Mouse (Mus musculus) forebrain, embryonic 14.5 days (tissue): ENCODE measurements around the gene Zfp747. TPM values are rescaled to one million over a fixed set of nuclear protein-coding genes. Genes with fewer than 3 reads are reported as not detected.

Source experiments
- ATAC-seq: fragments of 200-750 bp; cut with Nextera tagmentation; 2 replicates; pipeline ENCODE4 v1.8.0; 2017; ENCODE audit warnings: mild to moderate bottlenecking, moderate library complexity
- DNase-seq: peaks from one replicate; pipeline ENCODE4 v3.0.0-alpha.2; 2015; ENCODE audit warnings: low spot score
- H3K27ac ChIP-seq: fragments of 300-500 bp; sonication (generic); 2 replicates; pipeline ENCODE4 v1.5.1; 2014; ENCODE audit warnings: low read depth, mild to moderate bottlenecking, control low read depth, low read length, moderate library complexity
- H3K27me3 ChIP-seq: fragments of 300-500 bp; sonication (generic); replicated peaks from 2 replicates; pipeline ENCODE4 v1.6.1; 2014; ENCODE audit warnings: low read length, control low read depth, mixed read lengths; ENCODE audit not compliant: control insufficient read depth, insufficient read depth
- H3K36me3 ChIP-seq: fragments of 300-500 bp; sonication (generic); 2 replicates; pipeline ENCODE4 v1.6.1; 2014; ENCODE audit warnings: low read length, control low read depth; ENCODE audit not compliant: control insufficient read depth, insufficient read depth
- H3K4me1 ChIP-seq: fragments of 300-500 bp; sonication (generic); 2 replicates; pipeline ENCODE4 v1.6.1; 2014; ENCODE audit warnings: antibody characterized with exemption, low read length, control low read depth; ENCODE audit not compliant: control insufficient read depth, insufficient read depth
- H3K4me2 ChIP-seq: fragments of 300-500 bp; sonication (generic); 2 replicates; pipeline ENCODE4 v1.6.1; 2014; ENCODE audit warnings: mild to moderate bottlenecking, control low read depth, low read length
- H3K4me3 ChIP-seq: fragments of 300-500 bp; sonication (generic); 2 replicates; pipeline ENCODE4 v1.5.1; 2014; ENCODE audit warnings: low read depth, low read length, control low read depth
- H3K9ac ChIP-seq: fragments of 300-500 bp; sonication (generic); 2 replicates; pipeline ENCODE4 v1.6.1; 2014; ENCODE audit warnings: mild to moderate bottlenecking, low read length, control low read depth, moderate library complexity
- H3K9me3 ChIP-seq: fragments of 300-500 bp; sonication (generic); replicated peaks from 2 replicates; pipeline ENCODE4 v1.6.1; 2016; ENCODE audit warnings: low read length, control low read depth, mixed read lengths; ENCODE audit not compliant: control insufficient read depth
- WGBS: fragments of 180-500 bp; shearing (Covaris S2); extraction: QIAGEN DNeasy Blood & Tissue Kit; methylation state at CpG from one replicate; pipeline ENCODE4 v1.1.7; 2014; 5-methylcytosine and 5-hydroxymethylcytosine counted together
- polyA plus RNA-seq: library from polyadenylated mRNA; unstranded; fragments of >200 nt; fragmentation: Nextera tagmentation; extraction: Ambion mirVana; gene quantifications from 2 replicates; pipeline ENCODE4 v1.2.1, GENCODE M21; 2014

The Zfp747 gene
- polyA plus RNA-seq, 1 experiment from 2014 or later, result 4.0 TPM

DNA sequence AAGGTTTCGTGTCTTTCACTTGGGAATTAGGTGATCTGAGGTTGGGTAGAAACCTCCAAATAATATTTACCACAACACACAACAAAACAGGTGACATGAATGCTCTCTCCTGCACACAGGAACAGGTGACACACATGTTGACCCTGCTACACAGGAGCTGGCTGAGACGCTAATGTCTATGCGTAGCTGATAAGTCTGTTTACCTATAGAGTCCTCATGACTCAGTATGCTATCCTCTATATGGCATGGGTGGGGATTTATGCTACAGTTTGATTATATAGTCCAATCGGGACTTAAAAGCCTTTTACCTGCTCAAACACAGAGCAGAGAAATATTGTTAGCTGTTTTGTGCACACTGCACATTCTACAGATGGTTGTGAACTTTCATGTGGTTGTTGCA lies 15.6 kb downstream of the Zfp747 start:
- no peaks in the 10 kb centered on the region for H3K27me3 ChIP-seq
- DNase-seq, result no peak
- no peak overlapping the region for H3K9ac ChIP-seq
- no peak for ATAC-seq
- whole genome bisulfite sequencing, result 77% methylated on average over 4 of the region's 4 CpGs
- no peaks in the 10 kb centered on the region for H3K9me3 ChIP-seq
- H3K36me3 ChIP-seq, result no peaks in the 10 kb centered on the region
- H3K4me2 ChIP-seq, result no peak overlapping the region
- H3K27ac ChIP-seq, result no peak overlapping the region
- peaks cover 2% of the 10 kb centered on the region; the same call in 1 of the 2 replicates for H3K4me1 ChIP-seq
- no peak overlapping the region for H3K4me3 ChIP-seq

GRCm38 (mm10) chr7:127358472-127358871 lies 17.4 kb downstream of the Zfp747 start:
- H3K27ac ChIP-seq, result no peak overlapping the region
- ATAC-seq, result no peak
- H3K4me3 ChIP-seq, result no peak overlapping the region
- no peaks in the 10 kb centered on the region; the same call in 1 of the 2 replicates for H3K4me1 ChIP-seq
- WGBS, result 74% methylated on average over 4 of the region's 4 CpGs
- no peak overlapping the region for H3K4me2 ChIP-seq
- H3K27me3 ChIP-seq, result no peaks in the 10 kb centered on the region
- no peaks in the 10 kb centered on the region for H3K9me3 ChIP-seq
- no peaks in the 10 kb centered on the region for H3K36me3 ChIP-seq
- H3K9ac ChIP-seq, result no peak overlapping the region
- DNase-seq, result no peak

DNA sequence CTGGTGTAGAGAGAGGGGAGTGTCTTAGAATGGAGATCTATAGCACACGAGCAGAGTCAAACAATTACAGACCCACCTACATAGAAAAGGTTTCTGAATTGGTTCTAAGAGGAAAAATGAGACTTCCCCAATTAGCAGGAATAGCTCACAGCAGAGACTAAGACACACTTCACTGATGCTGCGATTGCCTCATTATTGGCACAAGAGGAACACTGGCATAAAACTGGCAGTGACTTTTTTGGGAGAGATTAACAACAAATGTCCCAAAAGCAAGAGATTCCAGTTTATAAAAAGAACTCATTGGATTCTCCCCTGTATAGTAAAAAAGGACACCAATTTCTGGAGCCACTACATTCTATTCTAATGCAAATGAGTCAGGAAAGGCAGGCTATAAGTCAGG lies 18.0 kb downstream of the Zfp747 start:
- DNase-seq (no peak), ATAC-seq (no peak)
- Histone ChIP-seq H3K4me3 (no peak overlapping the region), H3K27ac (no peak overlapping the region), H3K36me3 (no peaks in the 10 kb centered on the region), H3K4me1 (no peaks in the 10 kb centered on the region), H3K9ac (no peak overlapping the region), H3K4me2 (no peak overlapping the region), H3K27me3 (no peaks in the 10 kb centered on the region), H3K9me3 (no peaks in the 10 kb centered on the region)
- 26% methylated on average over 2 of the region's 2 CpGs for WGBS

DNA sequence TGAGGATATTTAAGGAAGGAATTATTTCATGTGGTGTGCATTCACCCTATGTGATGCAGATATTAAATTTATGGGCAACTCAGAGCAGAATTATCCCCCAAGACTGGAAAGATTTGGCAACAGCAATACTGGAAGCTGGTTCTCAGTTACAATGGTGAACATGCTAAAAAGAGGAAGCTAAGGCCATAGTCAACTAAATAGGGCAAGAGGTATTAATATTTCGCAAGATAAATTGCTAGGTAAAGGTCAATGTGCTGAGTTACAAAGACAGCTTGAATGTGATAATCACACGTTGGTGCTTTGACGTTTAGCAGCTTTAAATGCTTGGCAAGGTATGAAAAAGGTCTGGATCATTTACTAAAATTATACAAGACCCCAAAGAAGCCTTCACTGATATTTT lies 20.1 kb downstream of the Zfp747 start:
- no peaks in the 10 kb centered on the region for H3K4me1 ChIP-seq
- 72% methylated on average over 3 of the region's 3 CpGs for WGBS
- DNase-seq (no peak), ATAC-seq (no peak)
- no peak overlapping the region for H3K9ac ChIP-seq
- H3K36me3 ChIP-seq, result no peaks in the 10 kb centered on the region
- no peak overlapping the region for H3K4me2 ChIP-seq
- H3K4me3 ChIP-seq, result no peak overlapping the region
- H3K27ac ChIP-seq, result no peak overlapping the region
- H3K27me3 ChIP-seq, result no peaks in the 10 kb centered on the region
- H3K9me3 ChIP-seq, result no peaks in the 10 kb centered on the region

DNA sequence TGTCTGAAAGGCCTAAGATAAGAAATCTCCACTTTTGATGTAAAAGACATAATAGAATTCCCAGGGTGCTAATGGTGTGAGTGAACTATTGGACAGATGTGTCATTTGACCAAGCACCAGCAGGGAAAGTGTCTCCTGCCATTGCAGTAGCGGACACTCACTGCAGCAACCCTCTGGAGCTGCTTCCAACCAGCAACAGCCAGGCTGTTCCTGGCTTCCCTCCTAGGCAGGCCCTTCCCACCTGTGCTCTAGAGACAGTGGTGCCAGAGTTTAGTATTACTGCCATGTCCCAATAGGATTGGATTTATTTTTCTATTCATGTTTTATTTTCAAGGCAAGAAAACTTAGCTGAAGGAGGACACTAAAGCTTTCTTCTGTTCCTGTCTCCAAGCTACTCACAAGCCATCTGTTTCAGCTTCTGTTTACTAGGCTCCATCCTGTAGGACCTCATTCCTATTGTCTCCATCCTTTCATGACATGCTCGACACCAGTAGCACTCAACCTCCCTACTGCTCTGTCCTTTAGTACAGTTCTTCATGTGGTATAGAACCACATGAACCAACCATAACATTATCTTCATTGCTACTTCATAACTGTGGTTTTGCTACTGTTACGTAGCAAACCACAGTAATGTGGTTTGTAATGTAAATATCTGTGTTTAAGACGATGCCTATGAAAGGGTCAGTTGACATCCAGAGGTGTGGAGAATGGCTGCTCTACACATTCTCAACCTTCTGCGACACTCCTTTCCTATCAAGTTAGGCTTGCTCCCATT lies 24.4 kb downstream of the Zfp747 start:
- H3K4me2 ChIP-seq, result no peak overlapping the region
- no peaks in the 10 kb centered on the region for H3K36me3 ChIP-seq
- 89% methylated on average over 5 of the region's 5 CpGs for WGBS
- H3K4me1 ChIP-seq, result no peaks in the 10 kb centered on the region
- H3K27me3 ChIP-seq, result no peaks in the 10 kb centered on the region
- no peaks in the 10 kb centered on the region for H3K9me3 ChIP-seq
- H3K4me3 ChIP-seq, result no peak overlapping the region
- no peak overlapping the region for H3K27ac ChIP-seq
- DNase-seq, result no peak
- ATAC-seq, result no peak
- no peak overlapping the region for H3K9ac ChIP-seq

DNA sequence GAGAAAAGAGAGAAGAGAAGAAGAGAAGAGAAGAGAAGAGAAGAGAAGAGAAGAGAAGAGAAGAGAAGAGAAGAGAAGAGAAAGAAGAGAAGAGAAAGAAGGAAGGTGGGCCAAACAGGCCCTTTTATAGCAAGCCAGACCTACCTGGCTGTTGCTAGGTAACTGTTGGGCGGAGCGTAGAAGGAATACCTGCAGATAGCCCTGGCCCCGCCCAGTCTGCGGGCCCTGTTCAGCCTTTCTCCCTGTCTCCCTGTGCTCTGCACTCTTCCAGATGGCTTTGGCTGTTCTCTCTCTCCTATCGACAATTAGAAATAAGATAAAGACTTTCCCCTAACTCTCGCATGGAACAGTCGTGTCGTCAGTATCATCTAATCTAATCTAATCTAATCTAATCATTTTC lies 29.2 kb downstream of the Zfp747 start:
- no peaks in the 10 kb centered on the region for H3K27me3 ChIP-seq
- WGBS, result 8% methylated on average over 8 of the region's 8 CpGs
- no peaks in the 10 kb centered on the region for H3K9me3 ChIP-seq
- peak overlapping the region; percentile 68 for H3K4me2 ChIP-seq
- H3K4me1 ChIP-seq, result 0 out of 2 replicates have a peak, but pooled peaks cover 6% of the 10 kb centered on the region
- H3K27ac ChIP-seq, result no peak overlapping the region
- H3K9ac ChIP-seq, result no peak overlapping the region
- peaks cover 17% of the 10 kb centered on the region for H3K36me3 ChIP-seq
- H3K4me3 ChIP-seq, result peak overlapping the region; percentile 90; the same call in 1 of the 2 replicates
- ATAC-seq, result no peak
- no peak for DNase-seq

GRCm38 (mm10) chr7:127345512-127346325 lies 30.1 kb downstream of the Zfp747 start, which contains the start of gene Zfp768:
Zfp768 (minus strand) TSS chr7:127345589.
- under 1% methylated on average over 63 of the region's 76 CpGs for WGBS
- H3K27ac ChIP-seq, result peak within 1 kb of the TSS; percentile 86
- H3K36me3 ChIP-seq, result peaks cover 17% of the 10 kb centered on the region
- ATAC-seq, result peak; percentile 92
- no peaks in the 10 kb centered on the region for H3K27me3 ChIP-seq
- H3K9me3 ChIP-seq, result no peaks in the 10 kb centered on the region
- peak within 1 kb of the TSS; percentile 68 for H3K4me2 ChIP-seq
- peak; percentile 91 for DNase-seq
- H3K4me3 ChIP-seq, result peak within 1 kb of the TSS; percentile 90
- 0 out of 2 replicates have a peak, but pooled peaks cover 6% of the 10 kb centered on the region for H3K4me1 ChIP-seq
- peak within 1 kb of the TSS; percentile 93 for H3K9ac ChIP-seq

GRCm38 (mm10) chr7:127345092-127345491 lies 30.8 kb downstream of the Zfp747 start:
- Histone ChIP-seq H3K4me3 (peak overlapping the region; percentile 90), H3K36me3 (peaks cover 17% of the 10 kb centered on the region), H3K9ac (peak overlapping the region; percentile 93), H3K9me3 (no peaks in the 10 kb centered on the region), H3K4me2 (peak overlapping the region; percentile 68), H3K27me3 (no peaks in the 10 kb centered on the region), H3K4me1 (0 out of 2 replicates have a peak, but pooled peaks cover 6% of the 10 kb centered on the region), H3K27ac (peak overlapping the region; percentile 86)
- ATAC-seq (peak; percentile 35), DNase-seq (peak; percentile 31)
- under 1% methylated on average over 41 of the region's 42 CpGs for WGBS
